Mouse (Mus musculus): ENCODE measurements around the gene Svip. TPM values are rescaled to one million over a fixed set of nuclear protein-coding genes. Genes with fewer than 3 reads are reported as not detected.

Svip gene
- polyA plus RNA-seq, 1 experiment from 2014 or later = 28.0 TPM

DNA sequence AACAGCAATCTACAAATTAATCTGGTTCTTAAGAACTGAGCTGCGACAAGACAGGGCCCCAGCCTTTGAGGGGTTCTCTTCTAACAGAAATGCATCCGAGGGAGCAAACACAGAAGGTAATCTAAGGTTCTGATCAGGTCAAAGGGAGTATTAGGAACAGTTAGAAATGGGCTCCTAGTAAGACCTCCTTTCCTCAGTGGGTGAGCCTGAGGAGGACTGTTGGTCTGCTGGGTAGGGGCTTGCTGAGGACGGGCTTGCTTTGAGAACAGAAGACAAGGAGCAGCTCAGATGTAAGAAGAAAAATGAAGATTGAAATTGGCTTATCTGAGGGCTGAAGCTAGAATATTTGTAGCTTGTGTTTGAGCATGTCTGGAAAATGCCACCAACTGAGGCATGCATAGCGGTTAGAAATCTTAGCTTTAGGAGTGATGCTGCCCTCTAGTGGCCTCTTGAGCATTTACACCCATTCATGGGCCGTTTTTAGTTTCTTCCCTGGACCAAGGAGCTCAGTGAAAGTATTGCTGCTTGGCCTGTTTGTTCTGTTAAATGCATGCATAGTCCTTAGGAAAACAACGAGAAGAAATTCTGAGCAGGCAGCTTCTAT, 33.5 kb downstream of the Svip start:
- Histone ChIP-seq H3K36me3 (ENCODE audit: control insufficient read depth, insufficient read depth, low read length) (no peaks in the 10 kb centered on the region), H3K4me1 (ENCODE audit: control insufficient read depth, insufficient read depth, low read length) (0 out of 2 replicates have a peak, but pooled peaks cover 3% of the 10 kb centered on the region), H3K9ac (replicated peaks; ENCODE audit: low read depth, low read length) (no peak overlapping the region), H3K4me3 (ENCODE audit: low read depth, low read length) (no peak overlapping the region), H3K9me3 (ENCODE audit: control insufficient read depth, low read length) (no peaks in the 10 kb centered on the region), H3K27me3 (ENCODE audit: control insufficient read depth, insufficient read depth, low read length) (no peaks in the 10 kb centered on the region), H3K27ac (ENCODE audit: low read depth, low read length) (peak overlapping the region; percentile 39; the same call in 1 of the 2 replicates), H3K4me2 (ENCODE audit: low read depth, low read length) (no peak overlapping the region)
- peak; percentile 76 for ATAC-seq (ENCODE audit: low read depth)
- WGBS = 31% methylated on average over 6 of the region's 6 CpGs

DNA sequence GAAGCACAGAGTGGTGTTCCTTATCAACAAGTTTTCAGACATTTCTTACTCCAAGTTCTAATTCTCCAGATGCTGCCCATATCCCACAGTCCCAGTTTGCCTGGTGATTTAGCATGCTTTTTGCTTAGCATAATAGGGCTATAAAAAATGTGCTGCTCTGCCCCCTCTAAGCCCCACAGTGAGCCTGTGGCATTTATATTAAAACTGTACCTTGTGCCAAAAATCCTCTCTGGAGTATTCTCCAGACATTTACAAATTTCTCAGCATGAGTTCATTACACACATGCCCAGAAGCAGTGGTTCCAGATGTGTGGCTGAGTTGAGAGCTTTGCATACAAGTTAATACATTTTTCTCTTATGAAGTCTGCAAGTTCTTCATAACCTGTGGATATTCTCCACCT, 36.4 kb downstream of the Svip start:
- Histone ChIP-seq H3K9ac (replicated peaks; ENCODE audit: low read depth, low read length) (no peak overlapping the region), H3K36me3 (ENCODE audit: control insufficient read depth, insufficient read depth, low read length) (no peaks in the 10 kb centered on the region), H3K27me3 (ENCODE audit: control insufficient read depth, insufficient read depth, low read length) (no peaks in the 10 kb centered on the region), H3K9me3 (ENCODE audit: control insufficient read depth, low read length) (no peaks in the 10 kb centered on the region), H3K4me3 (ENCODE audit: low read depth, low read length) (no peak overlapping the region), H3K4me2 (ENCODE audit: low read depth, low read length) (no peak overlapping the region), H3K4me1 (ENCODE audit: control insufficient read depth, insufficient read depth, low read length) (no peaks in the 10 kb centered on the region), H3K27ac (ENCODE audit: low read depth, low read length) (no peak overlapping the region)
- no peak for ATAC-seq (ENCODE audit: low read depth)

DNA sequence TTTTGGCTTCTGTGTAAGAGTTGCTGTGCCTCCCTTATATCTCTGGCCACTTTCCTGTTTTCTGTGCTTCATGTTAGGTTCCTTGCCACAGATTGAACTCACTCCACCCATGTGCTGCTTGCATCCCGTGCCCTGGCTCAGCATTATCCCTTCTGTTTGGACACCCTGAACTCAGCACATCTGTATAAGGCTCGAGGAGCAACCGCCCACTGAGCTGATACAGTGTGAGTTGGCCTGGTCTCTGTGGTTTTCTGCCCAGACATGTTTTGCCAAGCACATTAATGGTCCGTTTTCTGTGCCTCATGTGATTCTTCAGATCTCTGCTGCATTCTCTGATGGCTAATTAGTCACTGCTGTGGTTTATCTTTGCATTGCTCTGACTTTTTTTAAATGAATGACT, 38.2 kb downstream of the Svip start:
- H3K4me3 ChIP-seq (ENCODE audit: low read depth, low read length) = no peak overlapping the region

DNA sequence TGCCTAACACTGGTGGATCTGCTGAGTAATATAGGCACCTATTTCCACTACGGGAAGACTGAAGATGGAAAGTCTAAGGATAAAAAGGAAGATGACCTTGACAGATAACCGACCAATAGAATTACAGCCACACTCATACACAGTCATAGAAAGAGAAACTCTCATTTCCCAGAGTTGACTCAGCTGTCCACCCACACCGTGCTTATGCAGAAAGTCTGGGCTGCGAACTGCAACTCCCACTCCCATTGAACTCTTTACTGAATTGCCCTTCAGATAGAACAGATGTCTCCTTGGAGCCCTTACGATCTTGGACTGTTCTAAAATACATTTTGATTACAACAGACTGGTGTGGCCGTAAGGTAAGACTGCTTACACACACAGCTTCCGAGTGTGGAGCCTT, 41.1 kb downstream of the Svip start:
- ATAC-seq (ENCODE audit: low read depth) = no peak
- 88% methylated on average over 7 of the region's 7 CpGs for WGBS
- H3K4me3 ChIP-seq (ENCODE audit: low read depth, low read length) = no peak overlapping the region

More for the DNA sequence above, 38.2 kb downstream of the Svip start:
- H3K4me1 ChIP-seq (ENCODE audit: control insufficient read depth, insufficient read depth, low read length) = no peaks in the 10 kb centered on the region
- H3K9me3 ChIP-seq (ENCODE audit: control insufficient read depth, low read length) = no peaks in the 10 kb centered on the region
- H3K4me2 ChIP-seq (ENCODE audit: low read depth, low read length) = no peak overlapping the region
- no peak overlapping the region for H3K27ac ChIP-seq (ENCODE audit: low read depth, low read length)
- H3K9ac ChIP-seq (replicated peaks; ENCODE audit: low read depth, low read length) = no peak overlapping the region
- no peak for ATAC-seq (ENCODE audit: low read depth)
- no peaks in the 10 kb centered on the region for H3K27me3 ChIP-seq (ENCODE audit: control insufficient read depth, insufficient read depth, low read length)
- H3K36me3 ChIP-seq (ENCODE audit: control insufficient read depth, insufficient read depth, low read length) = no peaks in the 10 kb centered on the region
- 79% methylated on average over 4 of the region's 4 CpGs for WGBS

DNA sequence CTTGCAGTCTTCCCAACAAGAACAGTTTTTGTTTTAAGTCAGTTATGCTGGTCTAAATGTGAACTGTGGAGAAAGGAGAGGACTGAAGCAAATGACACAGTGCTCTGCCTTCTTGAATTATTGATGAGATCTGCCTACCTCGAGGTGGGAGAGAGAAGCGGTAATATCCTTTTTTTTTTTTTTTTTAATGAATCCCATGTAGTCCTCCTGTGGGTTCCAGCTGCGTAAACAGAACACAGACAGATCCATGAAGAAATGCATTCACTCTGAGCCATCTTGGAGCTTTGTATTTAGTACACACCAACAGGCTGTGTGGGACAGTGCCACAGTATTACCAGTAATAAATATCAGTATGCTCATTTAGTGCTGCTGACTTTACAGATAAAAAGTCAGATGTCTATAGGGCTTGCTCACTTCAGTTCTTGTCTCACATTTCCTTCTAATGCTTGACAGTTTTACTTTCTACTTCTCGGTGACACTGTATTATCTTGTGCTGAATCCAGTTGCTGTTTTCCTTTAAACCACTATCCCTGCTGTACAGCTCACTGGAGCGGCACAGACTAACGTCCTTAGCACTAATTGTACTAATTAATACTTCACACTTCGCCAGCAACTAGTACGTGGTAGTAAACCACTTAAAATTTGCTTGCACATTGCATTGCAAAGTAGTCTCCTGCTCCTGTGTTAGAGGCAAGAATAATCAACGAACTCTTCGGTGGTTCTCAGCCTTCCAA, 43.4 kb downstream of the Svip start:
- no peak overlapping the region for H3K4me2 ChIP-seq (ENCODE audit: low read depth, low read length)
- 39% methylated on average over 10 of the region's 10 CpGs for WGBS
- H3K9ac ChIP-seq (replicated peaks; ENCODE audit: low read depth, low read length) = no peak overlapping the region
- H3K9me3 ChIP-seq (ENCODE audit: control insufficient read depth, low read length) = no peaks in the 10 kb centered on the region
- H3K4me1 ChIP-seq (ENCODE audit: control insufficient read depth, insufficient read depth, low read length) = peaks cover 13% of the 10 kb centered on the region; the same call in 1 of the 2 replicates
- H3K27ac ChIP-seq (ENCODE audit: low read depth, low read length) = 0 out of 2 replicates have a peak overlapping the region, but pooled peaks have one; percentile 30
- peak; percentile 81 for ATAC-seq (ENCODE audit: low read depth)
- H3K4me3 ChIP-seq (ENCODE audit: low read depth, low read length) = no peak overlapping the region
- H3K27me3 ChIP-seq (ENCODE audit: control insufficient read depth, insufficient read depth, low read length) = no peaks in the 10 kb centered on the region
- H3K36me3 ChIP-seq (ENCODE audit: control insufficient read depth, insufficient read depth, low read length) = no peaks in the 10 kb centered on the region

More for the DNA sequence above, 41.1 kb downstream of the Svip start:
- Histone ChIP-seq H3K27ac (ENCODE audit: low read depth, low read length) (no peak overlapping the region), H3K4me1 (ENCODE audit: control insufficient read depth, insufficient read depth, low read length) (peaks cover 13% of the 10 kb centered on the region; the same call in 1 of the 2 replicates), H3K36me3 (ENCODE audit: control insufficient read depth, insufficient read depth, low read length) (no peaks in the 10 kb centered on the region), H3K9me3 (ENCODE audit: control insufficient read depth, low read length) (no peaks in the 10 kb centered on the region), H3K27me3 (ENCODE audit: control insufficient read depth, insufficient read depth, low read length) (no peaks in the 10 kb centered on the region), H3K4me2 (ENCODE audit: low read depth, low read length) (no peak overlapping the region), H3K9ac (replicated peaks; ENCODE audit: low read depth, low read length) (no peak overlapping the region)

DNA sequence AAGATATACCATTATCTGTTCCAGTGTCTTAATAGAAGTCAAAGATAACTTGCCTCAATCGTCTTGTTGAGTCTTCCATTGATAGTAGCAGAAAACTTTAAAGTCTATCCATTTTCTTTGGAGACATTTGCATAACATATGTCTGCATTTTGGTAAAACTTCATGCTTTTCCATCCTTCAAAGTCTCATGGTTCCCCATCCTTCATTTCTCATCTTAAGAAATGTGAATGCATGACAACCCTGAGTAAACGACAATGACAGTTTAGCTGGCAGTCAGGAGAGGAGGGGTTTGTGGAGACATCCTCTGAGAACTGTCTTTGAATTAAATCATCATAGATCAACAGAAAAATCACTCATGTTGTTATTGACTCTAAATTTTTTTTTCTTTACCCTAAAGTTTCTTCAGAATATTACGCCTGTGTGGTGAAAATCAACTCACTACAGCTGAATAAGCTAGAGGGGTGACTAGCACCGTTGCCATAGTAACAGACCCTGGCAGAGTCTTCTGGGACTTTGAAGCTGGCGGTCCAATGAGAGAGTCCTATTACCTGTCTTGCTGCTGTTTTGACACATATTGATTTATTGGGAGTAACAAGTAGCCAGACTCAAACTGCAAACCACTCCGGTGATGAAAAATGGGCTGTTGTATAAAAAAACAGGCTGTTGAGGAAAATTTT, 45.0 kb downstream of the Svip start:
- 55% methylated on average over 6 of the region's 6 CpGs for WGBS
- Histone ChIP-seq H3K27ac (ENCODE audit: low read depth, low read length) (no peak overlapping the region), H3K4me3 (ENCODE audit: low read depth, low read length) (no peak overlapping the region), H3K36me3 (ENCODE audit: control insufficient read depth, insufficient read depth, low read length) (no peaks in the 10 kb centered on the region), H3K4me2 (ENCODE audit: low read depth, low read length) (no peak overlapping the region), H3K4me1 (ENCODE audit: control insufficient read depth, insufficient read depth, low read length) (peaks cover 13% of the 10 kb centered on the region; the same call in 1 of the 2 replicates), H3K27me3 (ENCODE audit: control insufficient read depth, insufficient read depth, low read length) (no peaks in the 10 kb centered on the region), H3K9me3 (ENCODE audit: control insufficient read depth, low read length) (no peaks in the 10 kb centered on the region), H3K9ac (replicated peaks; ENCODE audit: low read depth, low read length) (no peak overlapping the region)
- peak; percentile 69 for ATAC-seq (ENCODE audit: low read depth)

DNA sequence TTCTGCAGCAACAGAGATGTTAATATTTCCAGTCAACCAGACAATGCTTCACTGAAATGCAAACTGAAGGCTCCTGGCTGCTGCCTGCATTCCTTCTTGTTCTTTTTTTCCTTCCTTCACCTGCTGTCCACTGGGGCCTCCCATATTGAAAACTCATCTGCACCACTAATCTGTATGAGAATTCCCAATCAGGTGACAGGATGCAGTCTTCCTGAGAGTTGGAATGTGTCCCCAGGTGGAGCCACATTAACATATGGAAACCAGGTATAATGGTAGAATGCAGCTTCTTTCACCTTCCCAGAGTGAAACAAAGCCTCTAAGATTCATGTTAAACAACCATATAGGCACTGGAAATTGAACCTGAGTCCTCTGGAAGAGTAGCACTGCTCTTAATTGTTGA, 48.1 kb downstream of the Svip start:
- Histone ChIP-seq H3K27ac (ENCODE audit: low read depth, low read length) (no peak overlapping the region), H3K36me3 (ENCODE audit: control insufficient read depth, insufficient read depth, low read length) (no peaks in the 10 kb centered on the region), H3K4me2 (ENCODE audit: low read depth, low read length) (no peak overlapping the region), H3K9ac (replicated peaks; ENCODE audit: low read depth, low read length) (no peak overlapping the region), H3K4me3 (ENCODE audit: low read depth, low read length) (no peak overlapping the region), H3K4me1 (ENCODE audit: control insufficient read depth, insufficient read depth, low read length) (peaks cover 23% of the 10 kb centered on the region; the same call in 1 of the 2 replicates), H3K27me3 (ENCODE audit: control insufficient read depth, insufficient read depth, low read length) (no peaks in the 10 kb centered on the region), H3K9me3 (ENCODE audit: control insufficient read depth, low read length) (no peaks in the 10 kb centered on the region)
- no peak for ATAC-seq (ENCODE audit: low read depth)

DNA sequence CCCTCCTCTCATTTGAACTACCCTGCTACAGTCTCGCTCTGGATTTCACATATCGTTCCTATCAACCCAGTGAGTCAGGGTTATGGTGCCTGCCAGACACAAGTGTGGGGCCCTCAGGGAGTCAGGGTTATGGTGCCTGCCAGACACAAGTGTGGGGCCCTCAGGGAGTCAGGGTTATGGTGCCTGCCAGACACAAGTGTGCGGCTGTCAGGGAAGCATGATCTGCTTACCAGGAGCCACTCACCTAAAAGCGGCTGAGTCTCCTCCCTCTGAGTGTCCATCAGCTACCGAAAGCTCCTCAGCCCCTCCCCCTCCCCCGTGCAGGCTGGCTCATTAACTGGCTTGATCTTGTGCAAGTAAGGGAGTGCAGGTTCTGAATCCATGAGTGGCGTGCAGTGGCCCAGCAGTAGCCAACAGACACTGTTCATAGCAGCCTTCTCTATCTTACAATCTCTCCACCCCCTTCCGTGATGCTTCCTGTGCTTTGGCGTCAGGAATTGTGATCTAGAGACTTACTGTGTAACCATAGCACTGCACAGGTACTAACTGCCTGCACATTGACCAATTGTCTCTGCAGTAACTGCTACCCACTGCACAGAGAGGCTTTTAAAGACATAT, 50.3 kb downstream of the Svip start:
- Histone ChIP-seq H3K4me2 (ENCODE audit: low read depth, low read length) (no peak overlapping the region), H3K4me1 (ENCODE audit: control insufficient read depth, insufficient read depth, low read length) (peaks cover 10% of the 10 kb centered on the region; the same call in 1 of the 2 replicates), H3K27ac (ENCODE audit: low read depth, low read length) (0 out of 2 replicates have a peak overlapping the region, but pooled peaks have one; percentile 8), H3K4me3 (ENCODE audit: low read depth, low read length) (no peak overlapping the region), H3K9me3 (ENCODE audit: control insufficient read depth, low read length) (no peaks in the 10 kb centered on the region), H3K27me3 (ENCODE audit: control insufficient read depth, insufficient read depth, low read length) (no peaks in the 10 kb centered on the region), H3K9ac (replicated peaks; ENCODE audit: low read depth, low read length) (no peak overlapping the region), H3K36me3 (ENCODE audit: control insufficient read depth, insufficient read depth, low read length) (no peaks in the 10 kb centered on the region)
- 36% methylated on average over 9 of the region's 9 CpGs for WGBS
- ATAC-seq (ENCODE audit: low read depth) = peak; percentile 62; the same call in 1 of the 2 replicates

Data from neural tube, embryonic 14.5 days (tissue).